Mouse (Mus musculus) stomach, postnatal 0 days (tissue): ENCODE results near the gene Hsd3b6. TPM values are rescaled to one million over a fixed set of nuclear protein-coding genes. Genes with fewer than 3 reads are reported as not detected.
"Not testable (repeated sequence)": the region's sequence is repeated elsewhere in the genome, so short reads cannot be mapped to it uniquely, and the experiment has no call there.

Experiments used
- ATAC-seq: fragments of 200-750 bp; cut with Nextera tagmentation; 2 replicates; pipeline ENCODE4 v1.8.0; 2017; ENCODE audit not compliant: low FRiP score, low TSS enrichment
- DNase-seq: peaks from one replicate; pipeline ENCODE4 v3.0.0-alpha.2; 2016; ENCODE audit warnings: low spot score
- H3K27ac ChIP-seq: fragments of 300-500 bp; sonication (generic); replicated peaks from 2 replicates; pipeline ENCODE4 v1.5.1; 2014; ENCODE audit warnings: mild to moderate bottlenecking, control low read depth
- H3K27me3 ChIP-seq: fragments of 300-500 bp; sonication (generic); 2 replicates; pipeline ENCODE4 v1.6.1; 2014; ENCODE audit warnings: low read length; ENCODE audit not compliant: control insufficient read depth, insufficient read depth
- H3K36me3 ChIP-seq: fragments of 300-500 bp; sonication (generic); 2 replicates; pipeline ENCODE4 v1.6.1; 2014; ENCODE audit warnings: low read length, mixed read lengths; ENCODE audit not compliant: control insufficient read depth, insufficient read depth
- H3K4me1 ChIP-seq: fragments of 300-500 bp; sonication (generic); replicated peaks from 2 replicates; pipeline ENCODE4 v1.6.1; 2014; ENCODE audit warnings: antibody characterized with exemption; ENCODE audit not compliant: control insufficient read depth, insufficient read depth
- H3K4me2 ChIP-seq: fragments of 300-500 bp; sonication (generic); replicated peaks from 2 replicates; pipeline ENCODE4 v1.6.1; 2014; ENCODE audit warnings: low read depth, mild to moderate bottlenecking, control low read depth, moderate library complexity
- H3K4me3 ChIP-seq: fragments of 300-500 bp; sonication (generic); 2 replicates; pipeline ENCODE4 v1.5.1; 2014; ENCODE audit warnings: low read depth, low read length, control low read depth
- H3K9ac ChIP-seq: fragments of 300-500 bp; sonication (generic); 2 replicates; pipeline ENCODE4 v1.6.1; 2014; ENCODE audit warnings: mild to moderate bottlenecking, low read length, control low read depth, mixed read lengths
- H3K9me3 ChIP-seq: fragments of 300-500 bp; sonication (generic); 2 replicates; pipeline ENCODE4 v1.6.1; 2016; ENCODE audit warnings: low read length; ENCODE audit not compliant: control insufficient read depth
- CTCF ChIP-seq: IDR thresholded peaks from 2 replicates; pipeline ENCODE4 v1.5.1; 2016; ENCODE audit warnings: antibody characterized with exemption, low read depth, mild to moderate bottlenecking, moderate library complexity
- EP300 ChIP-seq: optimal IDR thresholded peaks from 2 replicates; pipeline ENCODE3; 2016; ENCODE audit warnings: antibody characterized with exemption
- WGBS: fragments of 180-500 bp; shearing (Covaris S2); extraction: QIAGEN DNeasy Blood & Tissue Kit; methylation state at CpG from one replicate; pipeline ENCODE4 v1.1.7; 2014; 5-methylcytosine and 5-hydroxymethylcytosine counted together
- polyA plus RNA-seq: library from polyadenylated mRNA; unstranded; fragments of >200 nt; fragmentation: Nextera tagmentation; extraction: Ambion mirVana; gene quantifications from 2 replicates; pipeline ENCODE4 v1.2.1, GENCODE M21; 2015

Gene Hsd3b6
- polyA plus RNA-seq, 1 experiment from 2014 or later: not detected

DNA sequence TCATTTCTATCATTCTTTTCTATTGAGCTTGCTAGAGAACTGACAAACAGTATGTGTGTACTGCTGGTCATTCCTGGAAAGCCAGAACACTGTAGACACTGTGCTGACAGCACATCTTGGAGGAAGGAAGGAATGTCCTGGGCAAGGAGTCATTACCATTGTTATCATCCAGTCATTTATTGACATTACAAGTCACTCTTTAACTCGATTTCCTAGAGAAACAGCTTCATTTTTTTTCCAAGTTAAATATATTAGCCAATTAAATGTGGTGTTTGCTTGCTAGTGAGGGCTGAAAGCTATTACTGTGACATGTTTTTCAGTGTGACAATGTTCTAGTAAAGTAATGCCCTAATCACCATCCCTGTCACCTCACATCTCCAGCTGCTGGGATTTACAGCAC, 39.4 kb upstream of the Hsd3b6 start:
- Histone ChIP-seq H3K27ac (no peak overlapping the region), H3K4me1 (no peaks in the 10 kb centered on the region)
- ATAC-seq: peak; percentile 70; the same call in 1 of the 2 replicates

DNA sequence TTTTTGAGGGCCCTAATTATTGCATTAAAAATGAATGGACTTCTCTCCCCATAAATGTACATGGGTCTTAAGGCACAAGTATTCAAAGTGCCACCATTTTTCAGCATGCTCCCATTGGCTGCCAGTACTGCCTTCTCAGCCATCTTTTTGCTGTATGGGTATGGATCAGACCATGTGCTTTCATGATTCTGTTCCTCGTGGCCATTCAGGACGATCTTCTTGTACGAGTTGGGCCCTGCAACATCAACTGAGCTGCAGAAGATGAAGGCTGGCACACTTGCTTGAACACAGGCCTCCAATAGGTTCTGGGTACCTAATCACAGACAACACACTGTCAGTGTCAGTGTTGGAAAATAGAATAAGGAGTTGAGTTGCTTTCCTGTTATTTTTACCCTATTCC, 38.8 kb upstream of the Hsd3b6 start:
- no peak for TF ChIP-seq EP300
- no peak for TF ChIP-seq CTCF
- ATAC-seq (no peak), DNase-seq (no peak)
- Histone ChIP-seq H3K36me3 (no peaks in the 10 kb centered on the region), H3K27ac (no peak overlapping the region), H3K9ac (no peak overlapping the region), H3K27me3 (no peaks in the 10 kb centered on the region), H3K4me2 (no peak overlapping the region), H3K9me3 (no peaks in the 10 kb centered on the region), H3K4me1 (no peaks in the 10 kb centered on the region), H3K4me3 (no peak overlapping the region)
- WGBS: 87% methylated on average over 3 of the region's 3 CpGs

More for the DNA sequence above, 39.4 kb upstream of the Hsd3b6 start:
- 16% methylated on average over 1 of the region's 1 CpGs for WGBS
- no peak for DNase-seq
- Histone ChIP-seq H3K4me2 (no peak overlapping the region), H3K9ac (no peak overlapping the region), H3K27me3 (no peaks in the 10 kb centered on the region), H3K9me3 (no peaks in the 10 kb centered on the region), H3K4me3 (no peak overlapping the region), H3K36me3 (no peaks in the 10 kb centered on the region)
- TF ChIP-seq CTCF: no peak
- no peak for TF ChIP-seq EP300

DNA sequence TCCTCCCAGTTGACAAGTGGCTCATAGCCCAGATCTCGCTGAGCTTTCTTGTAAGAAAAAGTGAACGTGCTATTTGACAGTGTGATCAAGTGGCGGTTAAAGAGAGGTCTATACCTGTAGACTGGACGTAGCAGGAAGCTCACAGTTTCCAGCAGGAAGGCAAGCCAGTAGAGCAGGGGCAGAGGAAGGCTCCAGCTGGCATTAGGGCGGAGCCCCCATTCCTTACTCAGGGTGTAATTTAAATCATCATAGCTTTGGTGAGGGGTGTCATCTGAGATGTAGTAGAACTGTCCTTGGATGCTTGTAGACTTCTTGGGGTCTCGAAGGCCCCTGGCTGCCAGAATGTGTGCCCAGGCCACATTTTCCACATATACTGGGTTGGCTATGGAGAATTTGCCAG, 38.4 kb upstream of the Hsd3b6 start:
- Histone ChIP-seq H3K4me2 (no peak overlapping the region), H3K4me3 (no peak overlapping the region), H3K9me3 (no peaks in the 10 kb centered on the region), H3K27ac (no peak overlapping the region), H3K27me3 (no peaks in the 10 kb centered on the region), H3K9ac (no peak overlapping the region), H3K36me3 (no peaks in the 10 kb centered on the region), H3K4me1 (no peaks in the 10 kb centered on the region)
- DNase-seq (no peak), ATAC-seq (no peak)
- TF ChIP-seq CTCF (no peak), EP300 (no peak)
- 85% methylated on average over 6 of the region's 6 CpGs for WGBS

DNA sequence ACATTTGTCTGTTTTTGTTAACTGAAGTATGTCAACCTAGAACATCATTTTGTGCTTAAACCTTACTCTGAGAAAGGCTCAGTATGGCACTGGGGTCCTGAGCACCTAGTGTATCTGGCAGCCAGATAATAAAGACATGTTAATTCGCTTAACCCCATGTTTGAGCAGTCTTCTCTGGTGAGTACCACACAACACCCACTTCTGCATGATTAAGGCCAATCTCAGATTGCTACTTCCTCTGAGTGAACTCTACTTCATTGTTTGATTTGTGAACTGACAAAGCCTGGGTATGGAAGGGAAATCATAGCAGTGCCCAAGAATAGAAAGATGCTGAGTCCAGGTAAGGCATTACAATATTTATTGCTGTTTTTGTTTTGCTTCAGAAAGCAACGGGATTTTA, 37.6 kb upstream of the Hsd3b6 start:
- no peaks in the 10 kb centered on the region for H3K4me1 ChIP-seq
- H3K4me3 ChIP-seq: no peak overlapping the region
- 74% methylated on average over 2 of the region's 2 CpGs for WGBS
- DNase-seq (no peak), ATAC-seq (no peak)
- no peak overlapping the region for H3K27ac ChIP-seq
- H3K36me3 ChIP-seq: no peaks in the 10 kb centered on the region
- no peak overlapping the region for H3K9ac ChIP-seq
- no peaks in the 10 kb centered on the region for H3K27me3 ChIP-seq
- H3K4me2 ChIP-seq: no peak overlapping the region
- no peaks in the 10 kb centered on the region for H3K9me3 ChIP-seq
- no peak for TF ChIP-seq CTCF

DNA sequence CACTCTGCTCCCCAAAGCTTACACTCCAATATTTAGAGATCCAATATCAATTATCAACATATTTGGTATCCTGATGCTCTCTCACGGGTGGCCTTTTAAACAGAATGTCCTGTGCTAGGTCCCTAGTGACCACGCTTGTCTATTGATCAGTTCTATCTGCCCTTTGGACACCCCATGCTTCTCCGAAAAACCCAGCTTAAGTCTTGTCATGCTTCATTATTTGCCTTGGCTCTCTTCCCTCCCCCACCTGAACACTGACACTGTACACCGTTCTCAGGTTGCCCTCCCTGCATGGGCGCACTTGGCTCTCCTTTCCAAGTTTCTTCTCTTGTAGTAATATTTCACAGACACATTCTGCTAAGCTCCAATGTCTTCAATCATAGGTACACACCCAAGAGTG, 36.0 kb upstream of the Hsd3b6 start:
- Histone ChIP-seq H3K9me3 (no peaks in the 10 kb centered on the region), H3K4me3 (no peak overlapping the region), H3K27me3 (no peaks in the 10 kb centered on the region), H3K9ac (no peak overlapping the region), H3K4me2 (no peak overlapping the region), H3K27ac (no peak overlapping the region), H3K4me1 (no peaks in the 10 kb centered on the region), H3K36me3 (no peaks in the 10 kb centered on the region)
- ATAC-seq (no peak), DNase-seq (no peak)
- TF ChIP-seq CTCF (no peak), EP300 (no peak)
- 68% methylated on average over 5 of the region's 5 CpGs for WGBS

DNA sequence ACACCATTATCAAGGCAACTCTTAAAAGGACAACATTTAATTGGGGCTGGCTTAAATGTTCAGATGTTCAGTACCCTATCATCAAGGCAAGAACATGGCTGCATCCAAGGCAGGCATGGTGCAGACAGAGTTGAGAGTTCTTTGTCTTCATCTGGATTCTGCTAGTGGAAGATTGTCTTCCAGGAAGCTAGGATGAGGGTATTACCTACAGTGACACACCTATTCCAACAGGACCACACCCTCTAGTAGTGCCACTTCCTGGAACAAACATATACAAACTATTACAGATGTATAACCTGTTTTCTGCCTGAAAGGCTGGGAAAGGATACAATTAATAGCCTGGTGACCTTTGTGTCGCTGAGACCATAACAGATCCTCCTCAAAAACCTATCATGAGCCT, 34.7 kb upstream of the Hsd3b6 start:
- no peak for TF ChIP-seq CTCF
- no peak for TF ChIP-seq EP300
- no peak for DNase-seq
- Histone ChIP-seq H3K4me2 (no peak overlapping the region), H3K27ac (no peak overlapping the region), H3K9me3 (no peaks in the 10 kb centered on the region), H3K36me3 (no peaks in the 10 kb centered on the region), H3K9ac (no peak overlapping the region), H3K4me1 (no peaks in the 10 kb centered on the region), H3K4me3 (no peak overlapping the region), H3K27me3 (no peaks in the 10 kb centered on the region)
- WGBS: 81% methylated on average over 1 of the region's 1 CpGs
- peak; percentile 83 for ATAC-seq

DNA sequence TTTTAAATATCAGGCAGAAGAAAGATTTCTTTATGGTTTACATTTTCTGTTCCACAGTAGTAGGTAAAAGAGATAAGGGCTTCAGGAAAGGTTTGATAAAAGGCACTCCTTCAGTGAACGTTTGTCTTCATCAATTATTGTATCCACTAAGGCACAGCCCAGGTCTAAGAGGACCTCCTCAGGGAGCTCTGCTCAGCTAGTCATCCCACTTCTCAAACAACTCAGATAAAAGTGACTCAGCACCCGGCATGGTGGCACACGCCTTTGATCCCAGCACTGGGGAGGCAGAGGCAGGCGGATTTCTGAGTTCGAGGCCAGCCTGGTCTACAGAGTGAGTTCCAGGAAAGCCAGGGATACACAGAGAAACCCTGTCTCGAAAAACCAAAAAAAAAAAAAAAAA, 1.6 kb downstream of the Hsd3b6 start:
- not testable (repeated sequence) for H3K9ac ChIP-seq, H3K27ac ChIP-seq, H3K27me3 ChIP-seq, H3K4me1 ChIP-seq, H3K4me2 ChIP-seq, ATAC-seq, H3K36me3 ChIP-seq, DNase-seq, H3K9me3 ChIP-seq, H3K4me3 ChIP-seq
- WGBS: 66% methylated on average over 5 of the region's 6 CpGs
